ENCODE assay signal across 9 mouse cellular contexts in genomic region chr15:102270274-102270960, GRCm38 (mm10). TPM values are rescaled to one million over a fixed set of nuclear protein-coding genes. Genes with fewer than 3 reads are reported as not detected.
DNase-seq lines count a peak whose midpoint lies in the region; ATAC-seq lines count a peak whose summit lies in the region.
"Had no signal": no experiment of that assay in that cellular context is flagged by ENCODE, and none has a peak within 500 bp of the region (broad histone marks: within the 10 kb centered on the region; RNA-seq: fewer than 3 reads in every experiment).

Gene Gm9918, plus strand, starts transcription at chr15:102270563.

- peak; percentile 69 for ATAC-seq in kidney, embryonic 14.5 days (ENCODE audit: low FRiP score, low TSS enrichment)
- 0 out of 2 replicates have a peak, but pooled peaks have one; percentile 36 for ATAC-seq in embryonic facial prominence, embryonic 11.5 days (replicated peaks; ENCODE audit: insufficient number of reproducible peaks, low FRiP score, low TSS enrichment, low read depth)
- 0 out of 2 replicates have a peak, but pooled peaks have one; percentile 31 for ATAC-seq in intestine, embryonic 15.5 days

- DNase-seq in kidney, adult 18-20 months: no peak
- no peak for DNase-seq in embryonic facial prominence, embryonic 11.5 days (ENCODE audit: low spot score)
- peak; percentile 36 for DNase-seq in neural tube, embryonic 10.5 days (ENCODE audit: extremely low spot score, low spot score)
- no peak for DNase-seq in gastrocnemius, adult 18-20 months (ENCODE audit: low spot score)
- no peak for DNase-seq in cerebellum, postnatal 10 days
- no peak for DNase-seq in right cerebral cortex, adult 2 months (ENCODE audit: low spot score in 2 of 2)

- H3K9ac ChIP-seq in kidney, embryonic 14.5 days (ENCODE audit: low read depth, low read length): peak within 1 kb of the TSS; percentile 47; the same call in 1 of the 2 replicates
- peak within 1 kb of the TSS; percentile 13 for H3K9ac ChIP-seq in embryonic facial prominence, embryonic 11.5 days (replicated peaks; ENCODE audit: low read length)
- 0 out of 2 replicates have a peak within 1 kb of the TSS, but pooled peaks have one; percentile 1 for H3K9ac ChIP-seq in intestine, embryonic 15.5 days

- no peaks in the 10 kb centered on the region for H3K36me3 ChIP-seq in kidney, embryonic 14.5 days (ENCODE audit: control insufficient read depth, insufficient read depth, low read length)
- H3K36me3 ChIP-seq in embryonic facial prominence, embryonic 11.5 days (replicated peaks; ENCODE audit: control insufficient read depth, insufficient read depth, low read depth, low read length): no peaks in the 10 kb centered on the region
- H3K36me3 ChIP-seq in intestine, embryonic 15.5 days: no peaks in the 10 kb centered on the region

- 6% methylated on average over 20 of the region's 21 CpGs for WGBS in kidney, embryonic 14.5 days
- 6% methylated on average over 21 of the region's 21 CpGs for WGBS in embryonic facial prominence, embryonic 11.5 days
- 19% methylated on average over 21 of the region's 21 CpGs for WGBS in intestine, embryonic 15.5 days

- H3K4me1 ChIP-seq in kidney, embryonic 14.5 days (ENCODE audit: control insufficient read depth, insufficient read depth, low read length): peaks cover 10% of the 10 kb centered on the region
- peaks cover 5% of the 10 kb centered on the region for H3K4me1 ChIP-seq in embryonic facial prominence, embryonic 11.5 days (ENCODE audit: control insufficient read depth, insufficient read depth, low read length)
- H3K4me1 ChIP-seq in intestine, embryonic 15.5 days (replicated peaks): peaks cover 5% of the 10 kb centered on the region

- peak within 1 kb of the TSS; percentile 47 for H3K4me2 ChIP-seq in kidney, embryonic 14.5 days (replicated peaks; ENCODE audit: low read depth, low read length)
- H3K4me2 ChIP-seq in embryonic facial prominence, embryonic 11.5 days (ENCODE audit: low read depth, low read length): peak within 1 kb of the TSS; percentile 60
- peak within 1 kb of the TSS; percentile 42 for H3K4me2 ChIP-seq in intestine, embryonic 15.5 days (replicated peaks)

- no peaks in the 10 kb centered on the region for H3K9me3 ChIP-seq in kidney, embryonic 14.5 days (ENCODE audit: control insufficient read depth, low read length)
- no peaks in the 10 kb centered on the region for H3K9me3 ChIP-seq in embryonic facial prominence, embryonic 11.5 days (replicated peaks; ENCODE audit: control insufficient read depth, low read length)
- H3K9me3 ChIP-seq in intestine, embryonic 15.5 days: no peaks in the 10 kb centered on the region

- H3K4me3 ChIP-seq in kidney, embryonic 14.5 days (ENCODE audit: low read length): peak within 1 kb of the TSS; percentile 26
- H3K4me3 ChIP-seq in embryonic facial prominence, embryonic 11.5 days (ENCODE audit: low read depth, low read length): peak within 1 kb of the TSS; percentile 21
- no peak within 1 kb of the TSS for H3K4me3 ChIP-seq in intestine, embryonic 15.5 days (replicated peaks)

- no peak within 1 kb of the TSS for H3K27ac ChIP-seq in kidney, embryonic 14.5 days (ENCODE audit: low read depth, low read length)
- no peak within 1 kb of the TSS for H3K27ac ChIP-seq in embryonic facial prominence, embryonic 11.5 days (replicated peaks; ENCODE audit: low read depth, low read length)
- no peak within 1 kb of the TSS for H3K27ac ChIP-seq in intestine, embryonic 15.5 days

- H3K27me3 ChIP-seq in kidney, embryonic 14.5 days (ENCODE audit: control insufficient read depth, insufficient read depth, low read length): no peaks in the 10 kb centered on the region
- H3K27me3 ChIP-seq in embryonic facial prominence, embryonic 11.5 days (ENCODE audit: control insufficient read depth, insufficient read depth, low read length): no peaks in the 10 kb centered on the region
- peaks cover 4% of the 10 kb centered on the region; the same call in 1 of the 2 replicates for H3K27me3 ChIP-seq in intestine, embryonic 15.5 days (replicated peaks)

RNA-seq across cellular contexts. Expression of gene Gm9918, which starts in this region (rescaled TPM):
- polyA plus RNA-seq in kidney, embryonic 14.5 days (2014; fragmentation: Nextera tagmentation; extraction: Ambion mirVana): 0.37 and 0.84 TPM in 2 replicates
- polyA plus RNA-seq in embryonic facial prominence, embryonic 11.5 days (2014; fragmentation: Nextera tagmentation; extraction: Ambion mirVana): 0.58 and 1.2 TPM in 2 replicates
- 0.08 and 0.14 TPM in 2 replicates for polyA plus RNA-seq in intestine, embryonic 15.5 days (2015; fragmentation: Nextera tagmentation; extraction: Ambion mirVana)
- total RNA-seq in gastrocnemius, adult 18-20 months (2021): not detected
- total RNA-seq: left cerebral cortex, adult 8-10 months had no signal

Comparison
In these comparisons a context has a peak if more than half of its experiments do, and no peak if none do; other contexts are left out.
1. Peak in ATAC-seq, H3K4me3 ChIP-seq, H3K9ac ChIP-seq and H3K4me2 ChIP-seq in kidney, embryonic 14.5 days; RNA of the gene not detected or under 1 TPM.
2. Peak in ATAC-seq, H3K9ac ChIP-seq and H3K4me2 ChIP-seq in intestine, embryonic 15.5 days; RNA of the gene not detected or under 1 TPM.